Comparison of ENCODE assay signal across 19 mouse cellular contexts in the genomic region with DNA sequence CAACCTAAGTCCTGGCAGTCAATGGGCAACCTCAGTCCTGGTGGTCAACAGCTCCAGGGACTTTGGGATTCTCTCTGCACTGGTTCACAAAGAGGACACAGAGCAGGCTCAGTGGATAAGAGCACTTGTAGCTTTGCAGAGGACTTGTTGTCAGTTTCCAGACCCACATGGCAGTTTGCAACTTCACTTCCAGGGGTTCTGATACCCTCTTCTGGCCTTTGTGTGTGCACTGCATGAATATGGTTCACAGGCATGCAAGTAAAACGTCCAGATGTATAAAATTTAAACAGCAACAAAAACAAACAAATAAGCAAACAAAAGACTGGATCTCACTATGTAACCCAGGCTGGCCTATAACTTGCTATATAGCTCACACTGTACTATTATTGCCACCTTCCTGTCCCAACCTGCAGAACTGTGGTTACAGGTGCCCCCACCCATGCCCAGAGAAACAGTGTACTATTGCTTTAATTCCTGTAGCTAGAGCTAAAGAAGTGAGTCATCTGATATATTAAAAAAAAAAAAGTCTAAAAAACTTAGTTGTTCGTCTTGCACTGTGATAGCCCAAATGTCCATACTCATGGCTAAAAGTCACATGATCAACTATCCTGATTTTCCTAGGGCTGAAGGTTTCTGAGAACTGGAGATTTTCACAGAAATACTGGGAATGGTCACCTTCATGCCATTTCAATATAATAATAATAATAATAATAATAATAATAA. TPM values are rescaled to one million over a fixed set of nuclear protein-coding genes. Genes with fewer than 3 reads are reported as not detected.
DNase-seq lines count a peak whose midpoint lies in the region; TF ChIP-seq lines count a peak whose summit lies in the region.
"Had no signal": no experiment of that assay in that cellular context is flagged by ENCODE, and none has a peak within 500 bp of the region (broad histone marks: within the 10 kb centered on the region; RNA-seq: fewer than 3 reads in every experiment).

No protein-coding gene starts in this region.

- H3K4me3 ChIP-seq in MEL (ENCODE audit: control insufficient read depth in 1 of 2, insufficient read depth in 1 of 2, low read depth in 2 of 2, low read length in 2 of 2): peak overlapping the region; percentile 3 to 4; a peak in 3 of 4 replicates
- H3K4me3 ChIP-seq: embryonic facial prominence, embryonic 10.5 days; embryonic facial prominence, embryonic 12.5 days; forebrain, embryonic 13.5 days; forebrain, embryonic 15.5 days had no signal

- peaks cover 20 to 48% of the 10 kb centered on the region in 2 experiments for H3K4me1 ChIP-seq in MEL (ENCODE audit: control insufficient read depth in 1 of 2, insufficient read depth in 2 of 2, low read length in 2 of 2)

- H3K27me3 ChIP-seq in MEL (ENCODE audit: control insufficient read depth in 1 of 2, insufficient read depth in 2 of 2, low read length in 2 of 2): no peaks in the 10 kb centered on the region
- H3K27me3 ChIP-seq: embryonic facial prominence, embryonic 12.5 days; forebrain, embryonic 13.5 days; forebrain, embryonic 15.5 days; Patski had no signal

- H3K79me2 ChIP-seq in MEL (ENCODE audit: control insufficient read depth, insufficient read depth, low read length, poor library complexity): no peaks in the 10 kb centered on the region

- TF ChIP-seq RAD21 in MEL (IDR thresholded peaks at IDR 0.05; ENCODE audit: low read depth, low read length): peak; percentile 5

- TF ChIP-seq EP300 in MEL (IDR thresholded peaks at IDR 0.05; ENCODE audit: low read depth in 1 of 2, low read length in 2 of 2): no peak; a peak in 2 of 4 replicates

- H3K9me3 ChIP-seq in MEL (replicated peaks; ENCODE audit: insufficient read depth, low read length): no peaks in the 10 kb centered on the region
- H3K9me3 ChIP-seq: embryonic facial prominence, embryonic 10.5 days; embryonic facial prominence, embryonic 12.5 days; forebrain, embryonic 13.5 days; forebrain, embryonic 15.5 days had no signal

- DNase-seq in MEL (ENCODE audit: low read depth, low spot score): peak; percentile 62
- peak; percentile 13 for DNase-seq in induced T-regulatory cell, adult 2 months (ENCODE audit: low read depth)
- DNase-seq in naive thymus-derived CD4-positive, alpha-beta T cell, adult 2 months (ENCODE audit: low read depth): peak; percentile 18
- DNase-seq in right cerebral cortex, postnatal 10 days (ENCODE audit: low spot score in 2 of 2): no peak
- DNase-seq in heart, adult 8-10 months (ENCODE audit: low spot score): no peak
- DNase-seq: adrenal gland, adult 8-10 months; adrenal gland, postnatal 36 days; cerebellum, adult 11-12 months; cerebellum, adult 2 months; cerebellum, adult 9-10 months; cerebellum, postnatal 10 days; cerebellum, postnatal 25 days had no signal

- peak overlapping the region; percentile 99 for H3K27ac ChIP-seq in MEL (ENCODE audit: control insufficient read depth, low read depth, low read length)
- H3K27ac ChIP-seq: embryonic facial prominence, embryonic 12.5 days; forebrain, embryonic 15.5 days had no signal

- peak overlapping the region; percentile 43 for H3K9ac ChIP-seq in MEL (ENCODE audit: control insufficient read depth, low read depth, low read length, poor library complexity, severe bottlenecking)
- H3K9ac ChIP-seq: embryonic facial prominence, embryonic 12.5 days; forebrain, embryonic 13.5 days; forebrain, embryonic 15.5 days; forebrain, postnatal 0 days had no signal

- peaks cover 0 to 41% of the 10 kb centered on the region in 2 experiments; a peak in 2 of 4 replicates for H3K36me3 ChIP-seq in MEL (ENCODE audit: control insufficient read depth in 1 of 2, insufficient read depth in 2 of 2, low read length in 2 of 2)
- H3K36me3 ChIP-seq: embryonic facial prominence, embryonic 10.5 days; embryonic facial prominence, embryonic 12.5 days; forebrain, embryonic 15.5 days had no signal

- TF ChIP-seq CTCF in MEL (IDR thresholded peaks at IDR 0.05 in 2 of 3, conservative IDR thresholded peaks at IDR 0.05 in 1 of 3; ENCODE audit: control insufficient read depth in 1 of 3, insufficient read depth in 1 of 3, low read depth in 2 of 3, low read length in 3 of 3, poor library complexity in 1 of 3, severe bottlenecking in 1 of 3): 0 out of 6 replicates have a peak, but pooled peaks of 1 of the 3 experiments have one; percentile 4

- TF ChIP-seq POLR2A in MEL (IDR thresholded peaks at IDR 0.05; ENCODE audit: control insufficient read depth in 1 of 2, insufficient read depth in 1 of 2, low read depth in 1 of 2, low read length in 2 of 2, poor library complexity in 1 of 2): no peak

TF ChIP-seq in MEL, 35 proteins besides CTCF, POLR2A, EP300 and RAD21:
- TF ChIP-seq SIN3A (IDR thresholded peaks at IDR 0.05; ENCODE audit: low read length) (peak; percentile 23; the same call in 1 of the 2 replicates), ZNF384 (IDR thresholded peaks at IDR 0.05; ENCODE audit: low read depth, low read length) (peak; percentile 79; the same call in 1 of the 2 replicates), MXI1 (IDR thresholded peaks at IDR 0.05; ENCODE audit: low read depth, low read length) (0 out of 2 replicates have a peak, but pooled peaks have one; percentile 36), MYC (IDR thresholded peaks at IDR 0.05; ENCODE audit: low read depth, low read length) (peak; percentile 73), E2F4 (IDR thresholded peaks at IDR 0.05; ENCODE audit: borderline replicate concordance, low read depth, low read length) (no peak), KAT2A (conservative IDR thresholded peaks at IDR 0.05; ENCODE audit: low read depth, low read length) (no peak), ZC3H11A (IDR thresholded peaks at IDR 0.05; ENCODE audit: low read depth, low read length) (no peak), POLR2AphosphoS5 (IDR thresholded peaks at IDR 0.05; ENCODE audit: borderline replicate concordance, low read depth, low read length) (no peak), JUND (IDR thresholded peaks at IDR 0.05; ENCODE audit: low read depth, low read length) (no peak), USF1 (IDR thresholded peaks at IDR 0.05; ENCODE audit: low read depth, low read length) (peak; percentile 57), GATA1 (IDR thresholded peaks at IDR 0.05; ENCODE audit: low read depth, low read length) (no peak), MAZ (IDR thresholded peaks at IDR 0.05; ENCODE audit: low read depth, low read length) (no peak), ETS1 (IDR thresholded peaks at IDR 0.05; ENCODE audit: low read depth, low read length) (no peak), MAX (IDR thresholded peaks at IDR 0.05; ENCODE audit: low read length) (no peak; the same call in 1 of the 2 replicates), UBTF (IDR thresholded peaks at IDR 0.05; ENCODE audit: borderline replicate concordance, insufficient read depth, low read depth, low read length) (no peak), ZKSCAN1 (IDR thresholded peaks at IDR 0.05; ENCODE audit: low read depth, low read length) (no peak), CHD1 (IDR thresholded peaks at IDR 0.05; ENCODE audit: low read depth, low read length) (no peak), ZMIZ1 (IDR thresholded peaks at IDR 0.05; ENCODE audit: low read depth, low read length) (no peak), TCF12 (IDR thresholded peaks at IDR 0.05; ENCODE audit: low read depth, low read length) (0 out of 2 replicates have a peak, but pooled peaks have one; percentile 12), TBP (IDR thresholded peaks at IDR 0.05; ENCODE audit: low read depth, low read length) (no peak), MAFK (IDR thresholded peaks at IDR 0.05; ENCODE audit: borderline replicate concordance, low read depth, low read length) (no peak), ELF1 (IDR thresholded peaks at IDR 0.05; ENCODE audit: low read depth, low read length) (no peak), SMC3 (IDR thresholded peaks at IDR 0.05; ENCODE audit: low read depth, low read length) (no peak), NELFE (IDR thresholded peaks at IDR 0.05; ENCODE audit: low read depth, low read length) (no peak)

RNA-seq across cellular contexts. Expression of a gene that starts 30.5 kb away (rescaled TPM):
- total RNA-seq in MEL (2012; rRNA removed): 25.4 TPM in 2 replicates
- 10 to 100 TPM; 18.5 to 41.1 TPM for polyA plus RNA-seq in MEL (2012; ENCODE audit: insufficient read depth in 1 of 2, insufficient read length in 2 of 2, low read depth in 1 of 2, low replicate concordance in 2 of 2, missing spikeins in 1 of 2)
- 1 to 10 TPM; 1.4 to 2.4 (median 1.7) TPM for total RNA-seq in heart, adult 8-10 months (2022)
- polyA plus RNA-seq: C2C12 had no signal

Comparison
In these comparisons a context has a peak if more than half of its experiments do, and no peak if none do; other contexts are left out.
1. DNase-seq: peak in MEL (single experiment), induced T-regulatory cell, adult 2 months (single experiment) and naive thymus-derived CD4-positive, alpha-beta T cell, adult 2 months (single experiment); none in right cerebral cortex, postnatal 10 days (0 of 2) and heart, adult 8-10 months (single experiment).